Mouse (Mus musculus): ENCODE measurements around the gene Atp1b2.

Atp1b2 gene

DNA sequence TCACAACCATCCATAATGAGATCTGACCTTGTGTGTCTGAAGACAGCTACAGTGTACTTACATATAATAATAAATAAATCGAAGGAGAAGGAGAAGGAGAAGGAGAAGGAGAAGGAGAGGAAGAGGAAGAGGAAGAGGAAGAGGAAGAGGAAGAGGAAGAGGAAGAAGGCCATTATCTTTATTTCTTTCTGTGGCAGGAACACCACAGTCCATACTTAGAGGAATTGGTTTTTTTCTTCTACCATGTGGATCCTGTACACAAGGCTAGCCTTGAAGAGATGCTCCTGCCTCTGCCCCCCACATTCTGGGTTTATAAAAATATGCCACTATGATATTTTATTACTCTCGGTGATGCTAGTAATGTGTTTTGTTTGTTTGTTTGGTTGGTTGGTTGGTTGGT is 1.1 kb upstream of the Atp1b2 start:
- no peak for DNase-seq (ENCODE audit: low spot score)

DNA sequence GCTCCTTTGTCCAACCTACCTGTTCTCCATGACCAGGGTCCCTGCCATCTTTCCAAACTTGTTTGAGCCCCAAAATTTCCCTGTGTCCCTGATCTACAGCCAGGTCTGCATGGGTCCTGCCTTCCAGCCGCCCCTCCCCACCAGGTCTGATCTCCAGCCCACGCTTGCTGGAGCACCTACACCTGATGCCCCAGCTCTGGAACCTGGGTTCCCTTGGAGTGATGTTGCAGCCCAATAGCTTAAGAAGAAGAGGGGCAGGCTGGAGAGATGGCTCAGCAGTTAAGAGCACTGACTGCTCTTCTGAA is 701 bp upstream of the Atp1b2 start:
- no peak for DNase-seq (ENCODE audit: low spot score)

DNA sequence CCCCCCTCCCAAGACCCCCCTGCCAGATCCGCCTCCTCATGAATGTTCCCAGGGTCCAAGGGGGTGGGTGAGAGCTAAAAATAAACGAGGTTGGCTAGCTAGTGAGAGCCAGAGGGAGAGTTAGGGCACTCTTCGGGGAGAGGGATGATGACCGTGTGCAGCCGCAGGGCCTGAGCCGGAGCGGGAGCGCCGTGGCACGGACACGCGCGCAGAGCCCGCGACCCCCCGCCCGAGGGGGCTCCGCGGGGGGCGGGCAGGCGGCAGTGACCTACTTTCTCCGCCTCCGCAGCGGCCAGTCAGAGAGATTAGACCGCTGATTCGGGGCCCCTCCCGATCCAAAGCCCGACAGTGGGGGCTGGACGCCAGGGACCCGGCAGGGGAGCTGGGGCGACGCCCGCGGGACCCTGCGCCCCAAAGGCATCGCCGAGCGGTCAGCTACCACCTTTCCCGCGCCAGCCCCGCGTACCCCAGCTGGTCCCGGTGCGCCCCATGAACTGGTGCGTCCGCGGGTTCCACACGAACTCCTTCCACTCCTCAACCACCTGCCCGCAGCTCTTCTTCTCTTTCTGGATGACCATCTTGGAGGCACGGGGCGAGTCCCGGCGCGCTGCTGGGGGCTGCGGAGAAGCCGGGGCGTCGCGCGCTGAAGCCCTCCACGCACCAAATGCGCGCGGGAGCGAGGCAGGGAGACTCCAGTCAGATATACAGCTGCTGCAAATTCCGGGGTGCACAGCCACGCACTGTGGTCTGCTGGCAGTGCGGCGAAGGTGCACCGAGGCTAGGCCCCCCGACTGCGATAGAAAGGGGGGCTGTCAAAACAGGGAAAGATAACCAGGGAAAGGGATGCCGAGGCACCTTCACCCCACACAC is 712 bp downstream of the Atp1b2 start:
- no peak for DNase-seq (ENCODE audit: low spot score)

DNA sequence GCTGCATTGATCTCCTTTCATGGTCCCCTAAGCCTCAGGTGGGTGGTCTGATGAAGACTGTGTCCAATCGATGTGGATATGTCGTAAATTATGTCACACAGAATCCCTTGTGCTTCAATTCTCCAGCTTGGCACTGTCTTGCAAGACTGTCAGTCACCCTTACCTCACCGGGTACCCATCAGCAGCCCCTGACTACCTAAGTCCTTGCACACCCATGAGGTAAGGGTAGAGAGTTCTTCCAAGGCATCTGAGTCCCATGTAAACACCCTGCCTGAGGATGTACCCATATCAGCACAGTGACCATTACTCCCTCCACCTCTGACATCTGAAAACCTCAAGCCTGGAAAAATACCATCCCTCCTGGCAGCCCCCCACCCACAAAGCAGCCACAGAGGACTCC is 1.4 kb downstream of the Atp1b2 start:
- no peak for DNase-seq (ENCODE audit: low spot score)

DNA sequence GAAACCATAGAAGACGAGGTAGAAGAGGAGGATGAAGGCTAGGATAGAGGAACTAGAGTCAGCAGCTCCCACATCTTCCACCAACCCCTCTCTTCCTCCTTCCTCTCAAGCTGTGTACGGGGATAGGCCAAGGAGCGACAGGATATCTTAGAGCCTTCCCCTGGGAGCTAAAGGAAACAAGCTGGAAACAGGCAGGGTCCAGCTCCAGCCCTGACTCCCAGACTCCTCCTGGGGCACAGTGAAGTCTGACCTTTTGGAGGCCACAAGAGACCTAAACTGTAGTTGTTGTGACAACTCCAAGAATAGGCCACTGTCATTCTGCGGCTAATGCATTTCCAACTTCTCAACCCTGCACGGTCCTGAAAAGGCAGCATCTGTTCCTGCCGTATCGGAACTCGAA is 2.2 kb downstream of the Atp1b2 start:
- DNase-seq (ENCODE audit: low spot score), result no peak

DNA sequence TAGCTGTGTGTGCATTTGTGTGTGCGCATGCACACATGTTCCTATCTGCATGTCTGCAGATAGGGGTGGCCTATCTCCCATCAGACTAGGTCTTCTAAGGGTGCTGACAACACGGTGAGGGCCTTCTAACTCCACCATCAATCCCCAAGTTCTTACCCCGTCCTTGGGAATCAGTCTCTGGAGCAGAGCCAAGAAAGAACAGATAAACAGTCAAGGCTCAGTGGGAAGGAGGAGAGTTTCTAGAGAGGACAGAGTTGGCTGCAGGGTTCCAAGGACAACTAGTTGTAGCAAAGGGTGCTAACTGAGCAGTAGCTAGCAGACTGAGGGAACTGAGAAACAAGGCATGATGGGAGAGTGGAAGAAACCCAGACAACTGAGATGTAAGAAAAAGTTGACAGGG is 4.0 kb downstream of the Atp1b2 start:
- DNase-seq (ENCODE audit: low spot score), result no peak

DNA sequence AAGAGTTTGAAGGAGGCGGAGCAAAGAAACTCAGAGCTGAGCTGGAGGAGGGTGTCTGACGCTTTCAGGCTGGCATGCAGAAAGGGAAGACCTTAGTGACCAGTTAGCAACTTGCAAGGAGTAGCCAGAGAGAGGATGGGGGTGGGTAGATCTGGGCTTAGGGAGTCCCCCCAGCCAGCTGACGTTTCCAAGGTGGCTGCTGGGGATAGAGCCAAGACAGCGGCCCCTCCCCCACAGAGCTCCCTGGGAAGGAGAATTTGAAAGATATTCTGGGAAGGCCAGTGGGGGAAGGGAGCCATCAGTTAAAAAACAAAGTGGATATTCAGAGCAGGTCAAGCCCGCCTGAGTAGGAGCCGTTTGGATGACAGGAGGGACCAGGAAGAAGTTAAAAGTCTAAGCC is 5.6 kb downstream of the Atp1b2 start:
- DNase-seq (ENCODE audit: low spot score), result peak; percentile 52

DNA sequence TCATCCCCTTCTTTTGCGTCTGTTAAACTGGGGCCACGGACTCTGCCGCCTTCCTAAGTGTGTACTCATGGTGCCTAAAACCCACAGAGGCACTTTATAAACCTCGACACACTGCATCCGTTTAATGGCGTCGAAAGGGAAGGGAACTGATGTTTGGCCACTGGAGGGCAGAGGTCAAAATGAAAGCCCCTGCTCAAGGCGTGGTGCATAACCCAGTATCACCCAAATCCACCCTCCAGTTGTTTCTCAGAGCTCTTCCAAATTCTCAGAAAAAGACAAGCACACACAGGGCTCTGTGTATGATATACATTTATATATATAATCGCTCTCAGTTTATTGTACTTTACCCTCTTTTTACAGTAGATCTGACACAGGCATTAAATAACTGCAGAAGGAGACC is 6.3 kb downstream of the Atp1b2 start:
- DNase-seq (ENCODE audit: low spot score), result no peak

DNA sequence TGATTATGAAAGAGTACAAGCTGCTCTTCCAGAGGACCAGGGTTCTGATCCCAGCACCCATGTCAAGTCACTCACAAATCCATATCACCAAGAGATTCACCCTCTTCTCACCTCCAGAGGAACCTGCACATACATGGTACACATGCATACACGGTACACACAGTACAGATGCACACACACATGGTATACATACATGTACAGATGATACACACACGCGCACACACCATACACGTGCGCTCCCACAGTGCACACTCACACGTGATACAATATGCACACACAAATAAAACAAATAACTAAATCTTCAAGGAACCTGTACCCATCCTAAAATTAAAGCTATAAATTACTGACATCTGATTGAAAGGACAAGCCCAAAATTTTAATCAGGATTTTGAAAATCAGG is 10.9 kb downstream of the Atp1b2 start:
- no peak for DNase-seq (ENCODE audit: low spot score)

DNA sequence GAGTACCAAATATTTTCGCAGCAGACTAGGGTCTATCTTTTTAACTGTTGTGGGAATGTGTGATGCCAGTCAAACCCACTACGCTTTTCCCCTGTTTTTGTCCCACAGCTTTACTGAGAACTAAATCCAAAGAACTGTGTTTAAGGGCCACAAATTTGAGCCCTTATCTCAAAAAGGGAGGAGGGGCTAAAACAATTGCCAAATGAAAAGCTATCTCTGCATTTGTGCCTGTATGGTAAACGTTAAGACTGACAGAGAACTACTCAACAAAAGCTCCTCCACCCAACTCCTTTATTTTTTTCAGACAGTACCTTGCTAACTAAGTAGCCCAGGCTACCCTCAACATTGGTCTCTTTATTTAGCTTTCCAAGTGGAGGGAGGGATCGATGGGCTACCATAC is 12.9 kb downstream of the Atp1b2 start:
- no peak for DNase-seq (ENCODE audit: low spot score)

DNA sequence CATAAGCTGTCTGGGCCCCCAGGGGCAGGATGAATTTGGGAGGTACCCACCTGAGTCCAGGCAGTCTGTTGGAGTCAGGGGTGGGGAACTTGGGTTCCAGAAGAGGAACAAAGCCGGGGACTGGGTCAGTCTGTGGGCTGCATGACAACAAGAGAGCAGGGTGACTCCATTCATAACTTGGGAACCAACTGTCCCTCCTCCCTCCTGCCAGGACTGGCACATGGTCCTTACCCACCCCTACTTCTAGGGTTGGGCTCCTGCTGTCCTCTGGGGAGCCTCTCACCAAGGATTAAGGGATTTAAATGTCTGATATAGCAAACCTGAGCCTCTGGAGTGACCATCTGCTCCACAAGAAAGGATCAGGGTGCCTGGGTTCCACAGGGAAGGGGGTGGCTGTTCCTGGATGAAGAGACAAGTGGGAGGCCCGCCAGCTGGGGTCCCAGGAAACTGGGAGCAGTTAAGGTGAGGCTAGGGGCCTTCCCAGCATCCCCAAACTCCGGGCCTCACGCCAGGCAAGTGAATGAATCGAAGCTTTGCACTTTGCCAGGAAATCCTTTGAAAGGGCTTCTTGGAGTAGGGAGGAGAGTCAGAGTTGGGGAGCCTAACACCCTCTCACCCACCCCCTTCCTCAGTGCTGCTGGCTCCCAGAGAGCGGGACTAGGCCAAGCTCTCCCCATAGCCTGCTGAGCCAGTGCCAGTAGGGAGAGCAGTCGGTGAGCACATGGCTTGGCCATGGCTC is 13.7 kb downstream of the Atp1b2 start:
- DNase-seq (ENCODE audit: low spot score), result no peak

DNA sequence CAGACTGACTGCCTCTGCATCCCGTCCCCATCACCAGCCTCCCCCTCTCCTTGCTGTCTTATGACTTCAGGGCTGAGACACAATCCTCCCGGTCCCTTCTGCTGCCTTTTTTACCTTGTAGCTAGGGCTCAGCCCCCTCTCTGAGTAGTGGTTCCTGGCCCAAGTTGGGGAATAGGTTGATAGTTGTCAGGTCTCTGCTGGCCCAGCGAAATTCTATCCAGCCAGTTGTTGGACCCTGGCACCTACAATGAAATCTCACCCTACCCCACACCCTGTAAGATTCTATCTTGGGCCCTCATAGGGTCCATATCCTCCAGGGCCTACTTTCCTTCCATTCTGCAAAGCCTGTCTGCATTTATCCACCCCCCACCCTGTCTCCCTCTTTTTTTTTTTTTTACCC is 14.3 kb downstream of the Atp1b2 start:
- no peak for DNase-seq (ENCODE audit: low spot score)

DNA sequence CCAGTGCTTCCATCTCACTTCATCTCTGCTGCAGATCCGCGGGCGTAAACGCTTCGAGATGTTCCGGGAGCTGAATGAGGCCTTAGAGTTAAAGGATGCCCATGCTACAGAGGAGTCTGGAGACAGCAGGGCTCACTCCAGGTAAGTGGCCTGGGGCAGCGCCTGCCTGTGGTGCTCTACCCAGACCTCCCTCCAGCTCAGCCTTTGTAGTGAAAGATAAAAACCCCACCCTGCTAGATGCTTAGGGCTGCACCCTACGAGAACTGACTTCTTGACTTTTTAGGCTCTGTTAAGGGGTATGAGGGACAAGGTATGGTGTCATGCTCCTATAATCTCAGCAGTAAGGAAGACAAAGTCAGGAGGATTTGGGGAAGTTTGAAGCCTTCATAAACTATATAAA is 15.1 kb downstream of the Atp1b2 start:
- DNase-seq (ENCODE audit: low spot score), result no peak

DNA sequence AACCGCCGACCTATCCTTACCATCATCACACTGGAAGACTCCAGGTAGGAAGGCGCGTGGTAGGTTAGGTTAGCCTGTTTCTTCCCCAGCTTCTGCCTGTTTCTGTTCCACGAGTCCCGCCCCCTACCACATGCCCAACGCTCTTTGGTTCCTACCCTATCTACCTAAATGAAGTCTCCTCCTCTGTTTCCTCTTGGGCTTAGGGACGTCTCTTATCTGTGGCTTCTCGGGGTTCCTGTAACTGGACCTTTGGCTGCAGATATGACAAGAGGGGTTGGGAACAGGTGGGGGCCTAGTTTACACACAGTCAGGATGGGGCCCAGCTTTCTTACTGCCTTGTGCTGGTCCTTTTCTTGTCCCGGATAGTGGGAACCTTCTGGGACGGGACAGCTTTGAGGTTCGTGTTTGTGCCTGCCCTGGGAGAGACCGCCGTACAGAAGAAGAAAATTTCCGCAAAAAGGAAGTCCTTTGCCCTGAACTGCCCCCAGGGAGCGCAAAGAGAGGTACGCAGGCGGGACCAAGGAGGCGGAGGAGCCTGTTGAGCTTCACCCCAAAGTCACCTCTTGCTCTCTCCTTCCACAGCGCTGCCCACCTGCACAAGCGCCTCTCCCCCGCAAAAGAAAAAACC is 16.4 kb downstream of the Atp1b2 start:
- no peak for DNase-seq (ENCODE audit: low spot score)

DNA sequence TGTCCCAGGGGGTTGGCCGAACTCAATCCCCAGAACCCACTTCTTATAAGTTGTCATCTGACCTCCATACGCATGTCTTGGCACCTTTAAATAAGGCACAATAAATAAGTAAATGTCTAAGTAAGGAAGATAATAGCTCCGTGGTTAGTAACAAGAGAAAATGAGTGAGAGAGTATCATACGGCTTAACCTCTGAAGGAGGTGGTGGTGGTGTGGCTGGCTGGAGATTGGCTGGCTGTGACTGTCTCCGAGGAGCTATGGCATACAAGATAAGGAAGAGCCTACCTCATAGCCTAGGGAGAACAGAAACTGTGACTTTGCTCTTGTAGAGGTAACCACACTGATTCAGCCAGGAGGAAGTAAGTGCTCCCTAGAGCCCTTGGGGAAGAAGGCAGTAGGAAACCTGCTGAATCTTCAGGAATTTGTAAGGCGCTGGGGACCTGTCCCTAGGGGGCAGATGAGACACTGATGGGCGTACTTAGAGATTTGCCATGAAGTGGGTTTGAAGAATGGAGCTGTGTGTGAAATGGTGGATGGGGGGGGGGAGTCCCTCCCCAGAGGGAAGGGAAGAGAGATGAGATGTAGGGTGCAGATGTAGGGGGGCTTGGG is 19.9 kb downstream of the Atp1b2 start:
- DNase-seq (ENCODE audit: low spot score), result no peak

DNA sequence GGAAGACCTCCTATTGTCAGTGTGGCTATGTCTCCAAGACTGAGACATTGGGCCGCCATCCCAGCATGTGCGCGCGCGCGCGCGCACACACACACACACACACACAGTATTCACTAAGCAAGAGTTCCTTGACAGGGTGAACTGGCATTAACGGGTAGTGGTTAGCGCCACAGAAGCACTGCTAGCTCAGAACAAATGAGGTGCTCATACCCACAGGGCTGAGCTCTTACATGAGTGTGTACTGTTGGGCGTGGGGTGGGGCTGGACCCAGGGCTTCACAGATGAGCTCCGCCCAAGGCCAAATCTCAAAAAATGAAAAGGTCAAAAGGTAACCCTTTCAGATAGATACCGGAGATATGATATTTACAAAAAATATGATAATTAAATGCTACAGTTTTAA is 20.8 kb downstream of the Atp1b2 start:
- DNase-seq (ENCODE audit: low spot score), result no peak

DNA sequence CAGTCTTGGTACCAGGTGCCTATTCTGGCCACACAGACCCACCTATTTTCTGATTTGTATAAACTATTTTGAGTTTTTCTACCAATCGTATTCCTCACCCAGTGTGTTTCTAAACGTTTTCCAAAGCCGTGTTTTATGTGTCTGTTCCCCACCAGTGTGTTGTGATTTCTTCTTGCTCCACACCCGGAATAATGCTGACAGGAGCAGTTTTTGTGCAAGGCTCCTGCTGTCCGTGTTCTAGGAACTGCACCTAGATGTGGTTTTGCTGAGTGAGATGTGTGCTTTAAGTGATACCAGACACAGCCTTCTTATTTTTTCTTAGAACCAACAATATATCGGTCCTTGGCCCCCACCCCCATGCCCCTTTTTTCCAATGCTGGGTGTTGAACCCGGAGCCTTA is 21.7 kb downstream of the Atp1b2 start:
- DNase-seq (ENCODE audit: low spot score), result no peak

DNA sequence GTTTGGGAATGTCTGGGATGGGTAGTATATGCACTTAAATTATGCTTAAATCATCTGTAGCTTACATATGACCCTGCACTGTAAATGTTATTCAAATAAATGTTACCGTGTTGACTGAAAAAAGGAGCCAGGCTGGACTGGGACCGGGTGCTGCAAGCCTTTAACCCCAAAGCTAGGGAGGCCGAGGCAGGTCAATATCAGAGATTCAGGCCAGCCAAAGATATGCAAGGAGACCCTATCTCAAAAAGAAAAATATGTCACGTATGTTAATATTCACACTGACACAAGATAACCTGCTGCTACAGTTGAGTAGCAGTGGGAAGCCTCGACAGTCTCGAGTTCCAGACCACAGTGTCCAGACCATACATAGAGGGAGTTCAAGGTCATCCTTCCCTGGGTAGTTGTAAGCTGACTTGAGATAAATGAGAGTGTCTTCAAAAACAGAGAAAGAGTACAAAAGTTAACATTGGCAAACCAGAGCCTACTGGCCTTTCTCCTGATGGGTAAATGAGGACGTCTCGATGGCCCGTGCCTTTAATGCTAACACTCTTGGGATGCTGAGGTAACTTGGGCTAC is 23.4 kb downstream of the Atp1b2 start:
- DNase-seq (ENCODE audit: low spot score), result no peak

DNA sequence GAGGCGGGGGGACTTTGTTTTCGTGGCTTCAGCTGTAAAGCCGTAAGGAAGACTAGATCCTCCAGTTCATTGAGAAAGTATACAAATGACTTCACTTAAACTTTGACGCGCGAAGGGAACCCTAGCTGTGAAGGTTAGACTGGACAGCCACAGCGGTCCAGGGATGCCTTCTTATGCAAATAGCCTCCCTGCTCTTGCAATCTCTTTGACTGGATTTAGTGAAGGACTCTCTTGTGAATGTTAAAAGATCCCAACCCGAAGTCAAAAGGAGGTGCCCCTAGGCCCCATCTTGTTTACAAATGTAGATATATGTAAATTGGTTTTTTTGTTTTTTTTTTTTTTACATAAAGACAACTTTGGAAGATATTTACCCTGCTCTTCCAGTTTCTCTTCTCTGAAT is 23.9 kb downstream of the Atp1b2 start:
- no peak for DNase-seq (ENCODE audit: low spot score)

DNA sequence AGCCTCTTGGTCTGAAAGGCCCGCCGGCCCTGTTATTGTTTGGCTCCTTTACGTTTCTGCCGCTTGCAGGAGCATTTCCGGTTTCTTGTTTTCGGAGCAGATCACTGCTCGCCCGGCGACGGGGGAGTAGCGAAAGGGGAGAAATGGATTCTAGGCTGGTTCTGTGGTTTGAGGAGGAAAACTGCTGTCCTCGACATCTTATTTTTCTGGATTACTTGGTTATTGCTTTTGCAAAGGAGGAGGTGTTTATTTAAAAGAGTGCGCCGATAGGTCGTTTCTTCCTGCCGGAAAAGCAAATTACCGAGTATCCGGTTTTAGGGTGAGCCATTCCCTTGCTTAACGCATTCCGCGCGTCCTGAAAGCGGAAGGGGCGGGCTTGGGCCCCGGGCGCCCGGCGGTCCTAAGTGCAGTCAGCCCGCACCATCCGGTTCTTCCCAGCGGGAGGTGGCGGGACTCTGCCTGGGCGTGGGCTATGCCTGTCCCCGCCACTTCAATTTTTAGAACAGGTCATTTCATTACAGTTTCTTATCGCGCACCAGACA is 24.5 kb downstream of the Atp1b2 start:
- DNase-seq (ENCODE audit: low spot score), result peak; percentile 90

DNA sequence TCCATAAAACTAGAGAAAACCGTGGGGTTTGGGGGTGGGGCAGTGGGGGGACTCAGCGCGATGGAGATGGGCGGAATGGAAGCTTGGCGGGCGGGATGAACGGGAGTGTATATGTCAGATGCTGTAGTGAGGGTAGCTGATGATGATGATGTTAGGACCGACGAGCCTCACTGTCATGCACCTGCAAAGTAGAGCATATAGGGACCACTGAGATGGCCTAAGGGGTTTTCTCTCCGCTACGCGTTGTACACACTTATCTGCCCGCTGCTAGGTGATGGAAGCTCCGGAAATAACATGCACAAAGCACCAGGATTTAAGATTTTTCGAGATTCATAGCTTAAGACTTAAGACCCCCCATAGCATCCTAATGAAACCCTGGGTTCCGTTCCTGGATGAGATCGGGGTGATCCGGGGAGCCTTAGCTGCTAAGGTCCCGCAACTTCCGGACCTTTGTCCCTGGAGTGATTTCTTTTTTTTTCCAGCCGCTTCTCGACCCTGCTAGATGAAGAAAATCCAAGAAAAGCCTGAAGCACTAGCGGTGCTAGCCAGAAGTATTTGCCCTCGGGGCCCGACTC is 25.1 kb downstream of the Atp1b2 start:
- no peak for DNase-seq (ENCODE audit: low spot score)

DNA sequence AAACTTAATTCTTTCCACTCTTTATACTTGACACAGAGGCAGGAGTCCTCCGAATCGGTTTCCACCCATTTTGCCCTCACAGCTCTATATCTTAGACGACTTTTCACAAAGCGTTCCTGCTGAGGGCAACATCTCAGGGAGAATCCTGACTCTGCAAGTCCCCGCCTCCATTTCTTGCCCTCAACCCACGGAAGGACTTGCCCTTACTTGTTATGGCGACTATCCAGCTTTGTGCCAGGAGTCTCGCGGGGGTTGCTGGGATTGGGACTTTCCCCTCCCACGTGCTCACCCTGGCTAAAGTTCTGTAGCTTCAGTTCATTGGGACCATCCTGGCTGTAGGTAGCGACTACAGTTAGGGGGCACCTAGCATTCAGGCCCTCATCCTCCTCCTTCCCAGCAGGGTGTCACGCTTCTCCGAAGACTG is 25.6 kb downstream of the Atp1b2 start, which contains the start of the genes Wrap53 and Trp53:
Gene Wrap53, minus strand, starts transcription at position 165 of the 424 bp plus-strand sequence.
Gene Trp53, plus strand, starts transcription at position 269 of the 424 bp plus-strand sequence.
- DNase-seq (ENCODE audit: low spot score), result peak; percentile 90
